Mouse (Mus musculus): Measurements from ENCODE around the gene Efcab11.

Efcab11 gene

GRCm38 (mm10) chr12:99884269-99885261 lies at the start of gene Efcab11, which contains the start of gene Tdp1:
Gene Efcab11, minus strand, starts transcription at chr12:99884439.
Gene Tdp1, plus strand, starts transcription at chr12:99884517.
- DNase-seq (ENCODE audit: low spot score in 2 of 2) = peak; percentile 88 to 96

- DNase-seq (ENCODE audit: low spot score in 2 of 2) = no peak
These were observed 49.4 kb upstream of the Efcab11 start for GRCm38 (mm10) chr12:99933630-99934029.

- DNase-seq (ENCODE audit: low spot score in 2 of 2) = no peak
These were observed 48.0 kb upstream of the Efcab11 start for GRCm38 (mm10) chr12:99932245-99932644.

- no peak for DNase-seq (ENCODE audit: low spot score in 2 of 2)
These were observed 44.9 kb upstream of the Efcab11 start for GRCm38 (mm10) chr12:99929160-99929559.

GRCm38 (mm10) chr12:99928311-99928710 lies 44.1 kb upstream of the Efcab11 start:
- DNase-seq (ENCODE audit: low spot score in 2 of 2) = no peak

- DNase-seq (ENCODE audit: low spot score in 2 of 2) = no peak
These were observed 39.5 kb upstream of the Efcab11 start for GRCm38 (mm10) chr12:99923703-99924102.

GRCm38 (mm10) chr12:99923131-99923606 lies 38.9 kb upstream of the Efcab11 start:
- DNase-seq (ENCODE audit: low spot score in 2 of 2) = no peak

GRCm38 (mm10) chr12:99921045-99921444 lies 36.8 kb upstream of the Efcab11 start:
- peak in 1 of 2 experiments; percentile 17 for DNase-seq (ENCODE audit: low spot score in 2 of 2)

- no peak for DNase-seq (ENCODE audit: low spot score in 2 of 2)
These were observed 35.4 kb upstream of the Efcab11 start for GRCm38 (mm10) chr12:99919636-99920035.

GRCm38 (mm10) chr12:99917800-99918427 lies 33.7 kb upstream of the Efcab11 start:
- DNase-seq (ENCODE audit: low spot score in 2 of 2) = no peak

GRCm38 (mm10) chr12:99911466-99911865 lies 27.2 kb upstream of the Efcab11 start:
- DNase-seq (ENCODE audit: low spot score in 2 of 2) = no peak

GRCm38 (mm10) chr12:99904537-99904936 lies 20.3 kb upstream of the Efcab11 start:
- no peak for DNase-seq (ENCODE audit: low spot score in 2 of 2)

GRCm38 (mm10) chr12:99902867-99903370 lies 18.7 kb upstream of the Efcab11 start:
- DNase-seq (ENCODE audit: low spot score in 2 of 2) = no peak

- no peak for DNase-seq (ENCODE audit: low spot score in 2 of 2)
These were observed 18.0 kb upstream of the Efcab11 start for GRCm38 (mm10) chr12:99901973-99902866.

- DNase-seq (ENCODE audit: low spot score in 2 of 2) = no peak
These were observed 15.8 kb upstream of the Efcab11 start for GRCm38 (mm10) chr12:99899991-99900390.

- DNase-seq (ENCODE audit: low spot score in 2 of 2) = no peak
These were observed 14.1 kb upstream of the Efcab11 start for GRCm38 (mm10) chr12:99898248-99898870.

GRCm38 (mm10) chr12:99897846-99898245 lies 13.6 kb upstream of the Efcab11 start:
- DNase-seq (ENCODE audit: low spot score in 2 of 2) = no peak

GRCm38 (mm10) chr12:99885282-99885901 lies 1.2 kb upstream of the Efcab11 start:
- DNase-seq (ENCODE audit: low spot score in 2 of 2) = no peak

- peak in 1 of 2 experiments; percentile 9 for DNase-seq (ENCODE audit: low spot score in 2 of 2)
These were observed 530 bp downstream of the Efcab11 start for GRCm38 (mm10) chr12:99883713-99884105.

- peak; percentile 87 to 88 for DNase-seq (ENCODE audit: low spot score in 2 of 2)
These were observed 1.1 kb downstream of the Efcab11 start for GRCm38 (mm10) chr12:99883000-99883712.
